Mouse (Mus musculus) lung, adult 2 months (tissue): ENCODE results near the gene Eddm3b. TPM values are rescaled to one million over a fixed set of nuclear protein-coding genes. Genes with fewer than 3 reads are reported as not detected.

ENCODE experiments used
- DNase-seq: peaks from one replicate; pipeline ENCODE4 v3.0.0; 2022
- H3K4me1 ChIP-seq: fragments of 200-500 bp; 2 replicates; pipeline ENCODE4 v1.6.1; 2011; ENCODE audit warnings: low read length; ENCODE audit not compliant: control insufficient read depth, insufficient read depth
- H3K4me3 ChIP-seq: fragments of 200-500 bp; replicated peaks from 2 replicates; pipeline ENCODE3; 2011; ENCODE audit warnings: low read depth, mild to moderate bottlenecking, control low read depth, low read length; ENCODE audit errors: extremely low read depth
- CTCF ChIP-seq: fragments of 200-500 bp; IDR thresholded peaks from 2 replicates; pipeline ENCODE4 v1.5.1; 2011; ENCODE audit warnings: mild to moderate bottlenecking, low read length, control low read depth; ENCODE audit not compliant: insufficient read depth
- POLR2A ChIP-seq: fragments of 200-500 bp; IDR thresholded peaks from 2 replicates; pipeline ENCODE4 v1.6.1; 2011; ENCODE audit warnings: low read depth, mild to moderate bottlenecking, control low read depth, low read length, borderline replicate concordance; ENCODE audit errors: extremely low read depth
- WGBS: fragments of 180-500 bp; shearing (Covaris S2); methylation state at CpG from one replicate; pipeline ENCODE4 v1.1.7; 2018; 5-methylcytosine and 5-hydroxymethylcytosine counted together
- polyA plus RNA-seq: library from polyadenylated mRNA; depleted of rRNA; stranded (reverse); fragments of >200 nt; gene quantifications from 2 replicates; pipeline ENCODE4 v1.2.3, GENCODE M21; 2012; rRNA removed

Eddm3b gene
- polyA plus RNA-seq, result 0.08 TPM in 1 of 2 replicates, not detected in the other

GRCm38 (mm10) chr14:51113916-51114560, at the start of gene Eddm3b:
Gene Eddm3b (plus strand): TSS chr14:51114426.
- no peak for TF ChIP-seq CTCF
- no peak for TF ChIP-seq POLR2A
- DNase-seq, result no peak
- H3K4me3 ChIP-seq, result no peak within 1 kb of the TSS
- WGBS, result 47% methylated on average over 12 of the region's 12 CpGs
- no peaks in the 10 kb centered on the region for H3K4me1 ChIP-seq

- WGBS, result 72% methylated on average over 5 of the region's 5 CpGs
- DNase-seq, result no peak
- Histone ChIP-seq H3K4me1 (no peaks in the 10 kb centered on the region), H3K4me3 (no peak overlapping the region)
- TF ChIP-seq POLR2A, result no peak
- TF ChIP-seq CTCF, result no peak
Measured at GRCm38 (mm10) chr14:51068956-51069355, 45.3 kb upstream of the Eddm3b start.

- Histone ChIP-seq H3K4me1 (no peaks in the 10 kb centered on the region), H3K4me3 (no peak overlapping the region)
- WGBS, result 88% methylated on average over 2 of the region's 2 CpGs
- no peak for DNase-seq
- TF ChIP-seq CTCF (peak; percentile 38; the same call in 1 of the 2 replicates), POLR2A (no peak)
Measured at GRCm38 (mm10) chr14:51069617-51070016, 44.6 kb upstream of the Eddm3b start.

GRCm38 (mm10) chr14:51074335-51074734, 39.9 kb upstream of the Eddm3b start, which contains the start of gene Olfr750:
Gene Olfr750 (minus strand): TSS chr14:51074435.
- 86% methylated on average over 3 of the region's 3 CpGs for WGBS
- DNase-seq, result no peak
- Histone ChIP-seq H3K4me3 (no peak within 1 kb of the TSS), H3K4me1 (no peaks in the 10 kb centered on the region)
- TF ChIP-seq POLR2A, result no peak
- TF ChIP-seq CTCF, result no peak

- no peak for TF ChIP-seq CTCF
- no peak for TF ChIP-seq POLR2A
- H3K4me3 ChIP-seq, result no peak overlapping the region
- WGBS, result 87% methylated on average over 1 of the region's 1 CpGs
Measured at GRCm38 (mm10) chr14:51079180-51079579, 35.0 kb upstream of the Eddm3b start.

GRCm38 (mm10) chr14:51081035-51081434, 33.2 kb upstream of the Eddm3b start:
- peaks cover 3% of the 10 kb centered on the region; the same call in 1 of the 2 replicates for H3K4me1 ChIP-seq
- TF ChIP-seq CTCF (no peak), POLR2A (no peak)
- no peak for DNase-seq
- 83% methylated on average over 2 of the region's 2 CpGs for WGBS
- H3K4me3 ChIP-seq, result no peak overlapping the region

More at GRCm38 (mm10) chr14:51079180-51079579, 35.0 kb upstream of the Eddm3b start:
- H3K4me1 ChIP-seq, result peaks cover 3% of the 10 kb centered on the region; the same call in 1 of the 2 replicates
- no peak for DNase-seq

GRCm38 (mm10) chr14:51082599-51083581, 31.3 kb upstream of the Eddm3b start:
- H3K4me1 ChIP-seq, result peaks cover 3% of the 10 kb centered on the region; the same call in 1 of the 2 replicates
- DNase-seq, result peak; percentile 66
- peak overlapping the region; percentile 93 for H3K4me3 ChIP-seq
- 4% methylated on average over 40 of the region's 40 CpGs for WGBS
- TF ChIP-seq CTCF (no peak), POLR2A (no peak)

GRCm38 (mm10) chr14:51083805-51084204, 30.4 kb upstream of the Eddm3b start:
- no peak for DNase-seq
- TF ChIP-seq CTCF (no peak), POLR2A (no peak)
- WGBS, result 25% methylated on average over 7 of the region's 7 CpGs
- H3K4me1 ChIP-seq, result peaks cover 5% of the 10 kb centered on the region; the same call in 1 of the 2 replicates
- H3K4me3 ChIP-seq, result peak overlapping the region; percentile 93

- no peak for DNase-seq
- H3K4me3 ChIP-seq, result no peak overlapping the region
- no peak for TF ChIP-seq CTCF
- 77% methylated on average over 2 of the region's 2 CpGs for WGBS
- H3K4me1 ChIP-seq, result peaks cover 5% of the 10 kb centered on the region; the same call in 1 of the 2 replicates
Measured at GRCm38 (mm10) chr14:51085086-51085485, 29.1 kb upstream of the Eddm3b start.
